Mouse (Mus musculus) thymus, postnatal 4 days (tissue): ENCODE results near the gene Alox15.
A peak's percentile ranks its signal among the peaks of the same experiment; 100 is the strongest.

Source experiments
- DNase-seq: peaks from one replicate; pipeline ENCODE4 v3.0.0; 2021

Gene Alox15

GRCm38 (mm10) chr11:70306159-70306558 is 45.7 kb downstream of the Alox15 start:
- peak; percentile 42 for DNase-seq

- no peak for DNase-seq
Measured at GRCm38 (mm10) chr11:70302293-70302692, 49.5 kb downstream of the Alox15 start.

GRCm38 (mm10) chr11:70297836-70298454 is 53.9 kb downstream of the Alox15 start:
- DNase-seq = peak; percentile 73

GRCm38 (mm10) chr11:70297405-70297804 is 54.4 kb downstream of the Alox15 start:
- peak; percentile 56 for DNase-seq
